Mouse (Mus musculus) small intestine, adult 2 months (tissue): ENCODE data around the gene Zfp185.

Source experiments
- CTCF ChIP-seq: fragments of 200-500 bp; IDR thresholded peaks from 2 replicates; pipeline ENCODE4 v1.5.1; 2012; ENCODE audit warnings: low read depth, mild to moderate bottlenecking, control low read depth, inconsistent platforms, low read length, moderate library complexity, mixed read lengths; ENCODE audit not compliant: insufficient replicate concordance, insufficient read length; ENCODE audit errors: extremely low read depth
- POLR2A ChIP-seq: fragments of 200-500 bp; IDR thresholded peaks from 2 replicates; pipeline ENCODE4 v1.6.1; 2012; ENCODE audit warnings: low read depth, mild to moderate bottlenecking, control low read depth, inconsistent platforms, low read length, moderate library complexity

DNA sequence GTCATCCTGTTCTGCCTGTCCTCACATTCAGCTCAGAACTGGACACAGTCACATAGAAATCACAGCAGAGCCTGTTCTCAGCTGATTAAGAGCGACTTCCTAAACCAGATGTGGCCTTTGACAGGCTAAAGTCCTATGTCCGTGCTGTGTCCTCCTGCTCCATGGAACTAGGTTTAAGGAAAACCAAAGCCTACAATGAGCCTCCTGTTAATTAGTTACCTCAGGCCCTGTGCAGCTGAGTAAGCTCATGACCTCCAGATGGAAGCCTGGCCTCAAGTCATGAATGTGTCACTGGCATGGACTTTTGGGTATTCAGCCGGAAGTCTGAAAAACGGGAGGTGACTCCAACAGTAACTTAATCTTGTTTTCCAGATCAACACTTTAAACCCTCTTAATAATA is 33.7 kb upstream of the Zfp185 start:
- TF ChIP-seq CTCF (no peak), POLR2A (no peak)
